Mouse (Mus musculus) stomach, embryonic 16.5 days (tissue): ENCODE data around the gene Xpr1. TPM values are rescaled to one million over a fixed set of nuclear protein-coding genes. Genes with fewer than 3 reads are reported as not detected.
A peak's percentile ranks its signal among the peaks of the same experiment; 100 is the strongest.
"Not testable (repeated sequence)": the region's sequence is repeated elsewhere in the genome, so short reads cannot be mapped to it uniquely, and the experiment has no call there.

ENCODE experiments used
- ATAC-seq: fragments of 200-750 bp; cut with Nextera tagmentation; 2 replicates; pipeline ENCODE4 v1.8.0; 2017; ENCODE audit warnings: moderate number of reproducible peaks, moderate TSS enrichment; ENCODE audit not compliant: insufficient read depth, low FRiP score
- H3K27ac ChIP-seq: fragments of 300-500 bp; sonication (generic); 2 replicates; pipeline ENCODE4 v1.5.1; 2014; ENCODE audit warnings: low read length
- H3K27me3 ChIP-seq: fragments of 300-500 bp; sonication (generic); 2 replicates; pipeline ENCODE4 v1.6.1; 2014; ENCODE audit warnings: low read length, control low read depth, mixed read lengths; ENCODE audit not compliant: control insufficient read depth, insufficient read depth
- H3K36me3 ChIP-seq: fragments of 300-500 bp; sonication (generic); 2 replicates; pipeline ENCODE4 v1.6.1; 2014; ENCODE audit warnings: low read length; ENCODE audit not compliant: control insufficient read depth, insufficient read depth
- H3K4me1 ChIP-seq: fragments of 300-500 bp; sonication (generic); 2 replicates; pipeline ENCODE4 v1.6.1; 2014; ENCODE audit warnings: low read length, control low read depth, mixed read lengths; ENCODE audit not compliant: control insufficient read depth, insufficient read depth
- H3K4me2 ChIP-seq: fragments of 300-500 bp; sonication (generic); 2 replicates; pipeline ENCODE4 v1.6.1; 2014; ENCODE audit warnings: low read depth, low read length, mixed read lengths
- H3K4me3 ChIP-seq: fragments of 300-500 bp; sonication (generic); replicated peaks from 2 replicates; pipeline ENCODE4 v1.5.1; 2014; ENCODE audit warnings: mild to moderate bottlenecking, low read length
- H3K9ac ChIP-seq: fragments of 300-500 bp; sonication (generic); 2 replicates; pipeline ENCODE4 v1.6.1; 2014; ENCODE audit warnings: low read length
- H3K9me3 ChIP-seq: fragments of 300-500 bp; sonication (generic); replicated peaks from 2 replicates; pipeline ENCODE4 v1.6.1; 2016; ENCODE audit warnings: low read length, control low read depth; ENCODE audit not compliant: control insufficient read depth
- WGBS: fragments of 180-500 bp; shearing (Covaris S2); extraction: QIAGEN DNeasy Blood & Tissue Kit; methylation state at CpG from one replicate; pipeline ENCODE4 v1.1.7; 2014; 5-methylcytosine and 5-hydroxymethylcytosine counted together
- polyA plus RNA-seq: library from polyadenylated mRNA; unstranded; fragments of >200 nt; fragmentation: Nextera tagmentation; extraction: Ambion mirVana; gene quantifications from 2 replicates; pipeline ENCODE4 v1.2.1, GENCODE M21; 2015

Gene Xpr1
- polyA plus RNA-seq, 1 experiment from 2014 or later: 7.8 TPM

DNA sequence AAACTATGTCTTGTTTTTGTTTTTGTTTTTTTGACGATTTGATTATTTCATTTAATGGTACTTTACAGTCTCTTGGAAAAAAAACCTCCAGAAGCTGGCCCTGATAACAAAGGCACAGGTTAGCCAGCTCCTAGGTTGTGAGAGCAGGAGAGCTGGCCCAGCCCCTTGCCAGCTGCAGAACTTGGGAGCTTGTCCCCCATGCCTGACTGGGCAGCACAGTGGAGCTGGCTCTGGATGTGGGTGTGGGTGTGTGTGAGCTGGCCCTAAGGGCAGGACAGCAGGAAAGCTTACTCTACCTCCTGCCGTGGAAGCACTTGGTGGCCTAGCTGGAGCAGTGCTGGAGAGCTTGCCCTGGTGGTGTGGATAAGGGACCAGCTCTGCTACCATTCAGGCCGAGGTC lies 129.2 kb downstream of the Xpr1 start:
- Histone ChIP-seq H3K9me3 (no peaks in the 10 kb centered on the region), H3K36me3 (peaks cover 5% of the 10 kb centered on the region; the same call in 1 of the 2 replicates), H3K9ac (no peak overlapping the region), H3K27ac (no peak overlapping the region), H3K4me3 (no peak overlapping the region), H3K4me2 (no peak overlapping the region), H3K4me1 (no peaks in the 10 kb centered on the region), H3K27me3 (no peaks in the 10 kb centered on the region)
- ATAC-seq: no peak
- 88% methylated on average over 3 of the region's 3 CpGs for WGBS

DNA sequence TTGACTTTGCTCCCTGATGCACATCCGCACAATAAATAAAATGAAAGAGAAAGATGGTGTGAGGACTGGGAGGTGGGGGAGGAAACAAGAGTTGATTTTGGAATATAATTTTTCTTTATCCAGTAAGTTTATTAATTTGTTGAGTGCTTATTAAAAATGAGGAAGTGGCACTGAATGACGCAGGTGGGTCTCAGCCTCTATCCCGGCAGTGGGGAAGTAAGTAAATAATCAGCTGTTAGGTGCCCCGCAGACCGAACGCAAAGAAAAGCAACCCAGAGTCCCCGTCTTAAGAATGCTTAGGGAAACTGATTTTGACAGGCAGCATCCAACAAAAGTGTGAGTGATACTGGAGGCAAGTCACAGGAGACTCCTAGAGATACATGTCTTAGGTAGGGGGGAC lies 133.4 kb downstream of the Xpr1 start:
- 79% methylated on average over 7 of the region's 7 CpGs for WGBS
- no peak overlapping the region for H3K4me2 ChIP-seq
- H3K27me3 ChIP-seq: no peaks in the 10 kb centered on the region
- H3K27ac ChIP-seq: no peak overlapping the region
- H3K9me3 ChIP-seq: no peaks in the 10 kb centered on the region
- no peaks in the 10 kb centered on the region for H3K36me3 ChIP-seq
- no peak overlapping the region for H3K4me3 ChIP-seq
- H3K4me1 ChIP-seq: no peaks in the 10 kb centered on the region
- ATAC-seq: no peak
- H3K9ac ChIP-seq: no peak overlapping the region

DNA sequence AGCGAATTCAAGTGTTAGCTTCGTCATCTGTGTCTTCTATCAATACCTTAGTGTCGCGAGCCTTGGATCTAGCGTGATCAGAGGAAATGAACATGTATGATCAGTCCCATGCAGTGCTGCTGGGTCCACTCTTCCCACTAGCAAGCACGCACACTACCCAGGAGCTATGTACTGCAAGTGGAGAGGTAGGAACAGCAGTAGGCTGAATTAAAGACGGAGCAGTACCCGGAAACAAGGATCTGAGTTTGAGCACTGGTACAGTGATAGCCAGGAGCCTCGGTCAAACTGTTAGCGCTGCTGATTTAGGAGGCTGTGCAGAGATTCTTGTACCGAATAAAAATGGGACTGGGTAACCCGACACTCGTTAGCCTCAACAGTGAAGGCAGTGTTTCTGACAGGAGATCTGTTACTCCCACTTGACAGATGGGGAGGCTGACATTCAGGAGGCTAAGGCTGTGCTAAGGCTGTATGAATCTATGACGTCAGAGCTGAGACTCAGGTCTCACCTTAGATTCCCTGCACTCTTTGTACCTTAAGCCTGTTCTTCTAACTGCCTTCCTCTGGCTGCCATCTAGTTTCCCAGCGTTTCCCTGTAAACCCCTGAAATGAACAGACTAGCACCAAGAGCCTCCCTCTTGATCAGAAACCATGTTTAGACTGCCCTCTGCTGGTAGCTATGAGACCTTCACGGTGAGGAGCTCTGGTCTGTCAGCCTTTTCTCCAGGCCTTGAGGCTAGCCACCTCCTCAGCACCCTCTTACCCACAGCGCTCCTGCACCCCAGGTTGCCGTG lies 136.0 kb downstream of the Xpr1 start:
- WGBS: 56% methylated on average over 18 of the region's 18 CpGs
- ATAC-seq: peak; percentile 82
- Histone ChIP-seq H3K4me2 (no peak overlapping the region), H3K27ac (no peak overlapping the region), H3K36me3 (no peaks in the 10 kb centered on the region), H3K9me3 (no peaks in the 10 kb centered on the region), H3K4me1 (no peaks in the 10 kb centered on the region), H3K4me3 (no peak overlapping the region), H3K9ac (no peak overlapping the region), H3K27me3 (no peaks in the 10 kb centered on the region)

DNA sequence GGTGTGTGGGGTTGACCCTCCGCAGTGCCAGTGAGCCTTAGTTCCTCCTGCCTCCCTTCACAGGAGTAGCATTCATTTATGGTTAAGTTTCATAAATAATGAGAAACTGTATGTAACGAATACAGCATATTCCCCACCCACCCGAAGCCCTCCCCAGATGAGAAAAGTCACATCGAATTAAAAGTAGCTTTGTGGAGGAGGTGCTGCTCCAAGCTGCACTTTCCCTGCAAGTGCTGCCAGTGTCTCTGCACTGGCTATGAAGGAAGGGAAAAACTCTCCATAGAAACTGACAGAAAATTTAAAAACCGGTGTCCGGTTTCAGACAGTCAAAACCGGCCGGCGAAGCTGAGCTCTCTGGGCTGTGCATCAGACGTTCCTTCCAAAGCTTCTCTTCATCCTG lies 136.9 kb downstream of the Xpr1 start:
- 64% methylated on average over 10 of the region's 10 CpGs for WGBS
- no peak overlapping the region for H3K27ac ChIP-seq
- no peaks in the 10 kb centered on the region for H3K27me3 ChIP-seq
- H3K36me3 ChIP-seq: no peaks in the 10 kb centered on the region
- no peaks in the 10 kb centered on the region for H3K4me1 ChIP-seq
- no peak overlapping the region for H3K4me2 ChIP-seq
- no peak overlapping the region for H3K9ac ChIP-seq
- no peaks in the 10 kb centered on the region for H3K9me3 ChIP-seq
- H3K4me3 ChIP-seq: no peak overlapping the region
- ATAC-seq: no peak

DNA sequence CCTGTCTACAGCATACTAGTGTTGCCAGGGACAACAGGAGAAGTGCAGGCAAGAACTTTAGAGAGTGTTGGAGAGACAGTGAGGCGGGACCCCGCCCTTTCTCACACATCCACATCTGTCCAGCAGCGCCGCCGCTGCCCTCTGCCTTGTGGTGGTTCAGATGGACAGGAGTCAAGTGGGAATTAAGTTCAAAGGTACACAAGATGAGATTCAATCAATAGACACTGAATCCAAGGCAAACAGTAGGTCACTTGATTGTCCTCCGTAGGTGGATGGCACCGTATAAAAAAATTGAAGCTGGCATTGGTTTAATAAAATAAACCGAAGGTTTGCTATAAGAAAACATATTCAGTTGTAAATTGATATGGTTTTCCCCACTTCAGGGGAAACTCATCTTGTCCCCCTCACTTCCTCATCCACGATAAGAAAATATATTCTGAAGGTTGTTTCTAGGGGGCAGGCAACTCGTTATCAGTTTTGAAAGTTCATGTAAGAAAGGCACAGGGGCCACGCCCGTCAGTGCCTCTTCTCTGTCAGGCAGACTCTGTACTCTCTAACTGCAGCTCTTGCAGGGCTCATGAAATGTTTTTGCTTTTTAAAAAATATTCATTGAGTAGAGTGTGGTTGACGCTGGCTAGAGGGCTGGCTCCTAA lies 140.7 kb downstream of the Xpr1 start:
- no peak for ATAC-seq
- Histone ChIP-seq H3K4me2 (no peak overlapping the region), H3K9ac (no peak overlapping the region)

DNA sequence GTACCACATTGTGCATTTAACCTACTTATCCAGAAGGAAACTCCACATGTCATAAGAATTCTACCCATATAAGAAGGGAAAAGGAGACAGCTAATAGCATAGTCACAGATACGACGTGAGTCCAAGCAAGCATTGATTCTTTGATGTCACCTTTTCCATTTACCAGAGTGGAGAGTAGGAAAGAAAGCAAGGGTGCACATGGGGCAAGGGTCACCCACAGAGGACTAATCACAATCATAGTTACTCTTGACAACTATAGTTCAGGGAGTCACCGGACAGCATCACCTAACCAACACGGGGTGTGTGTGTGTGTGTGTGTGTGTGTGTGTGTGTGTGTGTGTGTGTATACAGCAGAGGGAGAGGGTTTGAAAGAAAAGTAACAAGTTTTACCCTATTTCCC lies 141.4 kb downstream of the Xpr1 start:
- Histone ChIP-seq H3K4me1 (no peaks in the 10 kb centered on the region), H3K4me3 (no peak overlapping the region), H3K36me3 (no peaks in the 10 kb centered on the region), H3K27ac (no peak overlapping the region), H3K9ac (no peak overlapping the region), H3K27me3 (no peaks in the 10 kb centered on the region), H3K9me3 (no peaks in the 10 kb centered on the region), H3K4me2 (no peak overlapping the region)
- ATAC-seq: no peak
- WGBS: 76% methylated on average over 4 of the region's 4 CpGs

More for the DNA sequence above, 140.7 kb downstream of the Xpr1 start:
- Histone ChIP-seq H3K27me3 (no peaks in the 10 kb centered on the region), H3K27ac (no peak overlapping the region), H3K4me3 (no peak overlapping the region), H3K4me1 (no peaks in the 10 kb centered on the region), H3K9me3 (no peaks in the 10 kb centered on the region), H3K36me3 (no peaks in the 10 kb centered on the region)
- WGBS: 58% methylated on average over 13 of the region's 13 CpGs

DNA sequence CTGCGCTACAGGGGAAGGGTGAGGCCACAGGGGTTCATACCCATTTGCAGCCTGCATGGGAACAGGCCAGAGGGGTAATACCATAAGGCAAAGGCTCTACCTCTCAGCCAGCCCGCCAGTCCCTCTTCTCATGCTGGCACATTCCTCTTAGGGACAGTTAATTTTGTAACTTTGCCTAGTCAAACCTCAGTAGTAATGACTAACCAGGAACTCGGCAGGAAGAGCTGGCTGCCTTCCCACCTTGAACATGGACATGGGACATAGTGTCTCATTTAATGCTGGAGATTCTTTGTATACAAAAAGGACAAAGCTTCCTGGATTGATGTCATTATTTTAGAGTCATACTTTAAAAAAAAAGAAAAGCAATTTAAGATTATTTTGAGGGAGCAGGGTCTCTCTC lies 142.2 kb downstream of the Xpr1 start:
- no peak for ATAC-seq
- H3K4me3 ChIP-seq: no peak overlapping the region
- H3K9ac ChIP-seq: no peak overlapping the region
- no peaks in the 10 kb centered on the region for H3K9me3 ChIP-seq
- no peaks in the 10 kb centered on the region for H3K4me1 ChIP-seq
- no peak overlapping the region for H3K27ac ChIP-seq
- no peaks in the 10 kb centered on the region for H3K36me3 ChIP-seq
- H3K4me2 ChIP-seq: no peak overlapping the region
- H3K27me3 ChIP-seq: no peaks in the 10 kb centered on the region
- WGBS: 71% methylated on average over 3 of the region's 3 CpGs

DNA sequence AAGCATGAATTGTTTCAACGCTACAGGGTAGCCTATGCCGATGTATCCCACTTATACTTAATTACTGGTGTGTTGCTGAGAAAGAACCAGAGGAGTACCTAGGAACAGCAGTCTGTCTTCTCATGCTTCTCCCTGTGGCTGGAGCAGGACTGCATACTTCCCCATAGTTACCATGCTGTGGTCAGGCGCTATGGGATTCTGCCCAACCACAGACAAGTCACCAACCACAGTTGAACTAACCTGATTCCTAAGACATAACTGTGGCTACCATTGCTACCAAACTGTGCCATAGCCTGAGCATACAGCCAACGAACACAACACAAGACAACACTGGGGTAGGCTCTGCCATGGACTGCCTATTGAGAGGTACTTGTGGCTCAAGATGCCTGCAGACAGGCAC lies 144.3 kb downstream of the Xpr1 start:
- no peak overlapping the region for H3K27ac ChIP-seq
- no peak overlapping the region for H3K4me3 ChIP-seq
- no peaks in the 10 kb centered on the region for H3K36me3 ChIP-seq
- H3K27me3 ChIP-seq: no peaks in the 10 kb centered on the region
- H3K4me2 ChIP-seq: no peak overlapping the region
- no peaks in the 10 kb centered on the region for H3K4me1 ChIP-seq
- H3K9me3 ChIP-seq: no peaks in the 10 kb centered on the region
- no peak overlapping the region for H3K9ac ChIP-seq
- no peak for ATAC-seq
- 90% methylated on average over 4 of the region's 4 CpGs for WGBS

DNA sequence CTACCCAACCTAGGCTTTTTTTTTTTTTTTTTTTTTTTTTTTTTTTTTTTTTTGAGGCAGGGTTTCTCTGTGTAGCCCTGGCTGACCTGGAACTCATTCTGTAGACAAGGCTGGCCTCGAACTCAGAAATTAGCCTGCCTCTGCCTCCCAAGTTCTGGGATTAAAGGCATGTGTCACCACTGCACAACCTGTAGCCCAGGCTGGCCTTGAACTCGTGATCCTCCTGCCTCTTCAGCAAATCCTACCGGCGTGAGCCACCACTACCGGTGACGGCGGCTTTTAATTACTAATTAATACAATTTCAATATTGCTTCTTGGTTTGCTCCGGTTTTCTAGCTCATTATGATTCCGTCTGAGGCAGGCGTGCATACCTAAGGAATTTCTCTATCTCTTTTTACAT lies 154.7 kb downstream of the Xpr1 start:
- not testable (repeated sequence) for H3K4me1 ChIP-seq, H3K27me3 ChIP-seq, H3K4me2 ChIP-seq, H3K9me3 ChIP-seq, H3K4me3 ChIP-seq, H3K36me3 ChIP-seq, ATAC-seq, H3K9ac ChIP-seq, H3K27ac ChIP-seq
- WGBS: 94% methylated on average over 10 of the region's 10 CpGs
